Mouse (Mus musculus): ENCODE results near the gene Pex6. TPM values are rescaled to one million over a fixed set of nuclear protein-coding genes. Genes with fewer than 3 reads are reported as not detected.

Gene Pex6
- polyA plus RNA-seq (2015; fragmentation: Nextera tagmentation; extraction: Ambion mirVana) = 17.1 and 20.8 TPM in 2 replicates

DNA sequence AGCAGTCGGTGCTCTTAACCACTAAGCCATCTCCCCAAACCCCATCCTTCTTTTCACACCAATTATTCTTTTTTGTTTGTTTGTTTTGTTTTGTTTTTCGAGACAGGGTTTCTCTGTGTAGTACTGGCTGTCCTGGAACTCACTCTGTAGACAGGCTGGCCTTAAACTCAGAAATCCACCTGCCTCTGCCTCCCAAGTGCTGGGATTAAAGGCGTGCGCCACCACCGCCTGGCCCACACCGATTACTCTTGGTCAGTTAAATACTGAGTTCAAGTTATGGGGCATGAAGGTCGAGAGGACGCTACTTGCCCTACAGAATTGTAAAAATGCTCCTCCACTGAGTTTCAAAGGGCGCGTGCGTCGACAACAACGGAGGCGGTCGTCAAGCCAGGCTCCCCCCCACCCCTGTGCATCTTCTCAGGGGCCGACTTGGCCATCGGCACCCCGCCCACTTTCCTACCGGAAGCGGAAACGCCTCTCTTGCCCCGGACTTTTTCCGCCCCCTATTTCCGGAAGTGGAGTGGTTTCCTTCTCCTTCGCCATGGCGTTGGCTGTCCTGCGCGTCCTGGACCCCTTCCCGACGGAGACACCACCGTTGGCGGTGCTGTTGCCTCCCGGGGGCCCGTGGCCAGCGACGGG is at the start of gene Pex6:
Gene Pex6, plus strand, starts transcription at position 505 of the 639 bp plus-strand sequence.
- Histone ChIP-seq H3K4me1 (ENCODE audit: control insufficient read depth, insufficient read depth, low read length) (peaks cover 8% of the 10 kb centered on the region), H3K27me3 (replicated peaks; ENCODE audit: control insufficient read depth, insufficient read depth, low read length) (no peaks in the 10 kb centered on the region), H3K4me2 (ENCODE audit: low read depth, low read length) (peak within 1 kb of the TSS; percentile 71), H3K9me3 (ENCODE audit: control insufficient read depth, low read length) (no peaks in the 10 kb centered on the region), H3K36me3 (ENCODE audit: control insufficient read depth, insufficient read depth, low read length) (peaks cover 10% of the 10 kb centered on the region), H3K27ac (ENCODE audit: low read length) (peak within 1 kb of the TSS; percentile 72), H3K9ac (ENCODE audit: low read depth, low read length) (peak within 1 kb of the TSS; percentile 96), H3K4me3 (ENCODE audit: low read length) (peak within 1 kb of the TSS; percentile 91)
- 7% methylated on average over 36 of the region's 36 CpGs for WGBS
- ATAC-seq = peak; percentile 93

DNA sequence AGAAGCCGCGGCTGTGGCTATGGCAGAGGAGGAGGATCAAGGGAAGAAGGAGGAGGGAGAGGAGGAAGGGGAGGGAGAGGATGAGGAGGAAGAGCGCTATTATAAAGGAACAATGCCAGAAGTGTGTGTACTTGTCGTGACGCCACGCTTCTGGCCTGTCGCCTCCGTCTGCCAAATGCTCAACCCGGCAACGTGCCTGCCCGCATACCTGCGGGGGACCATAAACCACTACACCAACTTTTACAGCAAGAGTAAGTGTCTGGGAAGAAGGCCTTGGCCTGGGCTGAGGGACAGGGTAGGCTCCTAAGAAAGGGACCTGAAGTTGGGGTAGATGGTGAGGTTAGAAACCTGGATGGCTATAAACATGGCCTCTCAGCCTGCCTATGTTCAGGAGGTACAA is 49.3 kb upstream of the Pex6 start:
- no peaks in the 10 kb centered on the region for H3K4me1 ChIP-seq (ENCODE audit: control insufficient read depth, insufficient read depth, low read length)
- no peak overlapping the region for H3K9ac ChIP-seq (ENCODE audit: low read depth, low read length)
- 91% methylated on average over 12 of the region's 12 CpGs for WGBS
- H3K27ac ChIP-seq (ENCODE audit: low read length) = no peak overlapping the region
- H3K36me3 ChIP-seq (ENCODE audit: control insufficient read depth, insufficient read depth, low read length) = peaks cover 40% of the 10 kb centered on the region
- H3K4me3 ChIP-seq (ENCODE audit: low read length) = no peak overlapping the region
- H3K4me2 ChIP-seq (ENCODE audit: low read depth, low read length) = no peak overlapping the region
- ATAC-seq = no peak
- H3K9me3 ChIP-seq (ENCODE audit: control insufficient read depth, low read length) = no peaks in the 10 kb centered on the region
- H3K27me3 ChIP-seq (replicated peaks; ENCODE audit: control insufficient read depth, insufficient read depth, low read length) = no peaks in the 10 kb centered on the region

DNA sequence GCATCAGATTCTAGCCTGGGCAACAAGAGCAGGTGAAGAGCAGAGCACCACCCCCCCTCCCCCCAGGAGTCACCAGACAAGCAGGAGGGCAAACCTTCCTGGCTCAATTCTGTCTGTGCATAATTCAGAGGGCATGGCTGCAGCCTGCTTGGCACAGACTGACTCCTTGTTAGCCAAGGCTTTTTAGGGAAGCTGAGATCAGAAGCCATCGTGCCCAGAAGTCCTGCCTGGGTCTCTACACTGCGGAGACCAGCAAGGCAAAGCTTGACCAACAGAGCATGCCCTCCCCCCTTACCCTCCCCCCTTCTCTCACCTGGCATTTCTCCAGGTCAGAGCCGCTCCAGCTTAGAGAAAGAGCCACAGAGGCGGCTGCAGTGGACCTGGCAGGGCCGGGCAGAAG is 48.5 kb upstream of the Pex6 start:
- ATAC-seq = no peak
- 83% methylated on average over 5 of the region's 5 CpGs for WGBS

DNA sequence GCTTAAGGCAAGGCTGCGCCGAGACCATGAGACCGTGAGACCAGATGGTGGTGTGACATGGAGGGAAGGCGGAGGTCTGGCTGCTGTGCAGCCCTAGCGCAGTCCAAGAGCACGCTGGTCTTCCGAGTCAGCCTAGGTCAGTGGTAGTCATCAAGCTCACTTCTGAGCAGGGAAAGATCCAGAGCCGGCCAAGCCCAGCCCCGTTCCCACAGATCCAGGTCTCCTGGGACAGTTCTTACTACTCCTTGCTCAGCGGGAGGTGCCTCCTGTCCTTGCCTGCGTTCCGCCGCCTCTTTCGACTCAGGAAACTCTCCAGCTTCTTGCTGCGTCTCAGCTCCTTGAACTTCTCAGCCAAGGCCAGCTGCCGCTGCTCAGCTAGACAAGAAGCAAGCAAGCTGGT is 43.6 kb upstream of the Pex6 start:
- Histone ChIP-seq H3K36me3 (ENCODE audit: control insufficient read depth, insufficient read depth, low read length) (peaks cover 25% of the 10 kb centered on the region), H3K27ac (ENCODE audit: low read length) (no peak overlapping the region), H3K9ac (ENCODE audit: low read depth, low read length) (no peak overlapping the region), H3K27me3 (replicated peaks; ENCODE audit: control insufficient read depth, insufficient read depth, low read length) (no peaks in the 10 kb centered on the region), H3K9me3 (ENCODE audit: control insufficient read depth, low read length) (no peaks in the 10 kb centered on the region), H3K4me1 (ENCODE audit: control insufficient read depth, insufficient read depth, low read length) (no peaks in the 10 kb centered on the region), H3K4me3 (ENCODE audit: low read length) (no peak overlapping the region), H3K4me2 (ENCODE audit: low read depth, low read length) (no peak overlapping the region)
- ATAC-seq = no peak
- WGBS = 84% methylated on average over 16 of the region's 16 CpGs

More for the DNA sequence above, 48.5 kb upstream of the Pex6 start:
- no peaks in the 10 kb centered on the region for H3K9me3 ChIP-seq (ENCODE audit: control insufficient read depth, low read length)
- H3K27ac ChIP-seq (ENCODE audit: low read length) = no peak overlapping the region
- H3K36me3 ChIP-seq (ENCODE audit: control insufficient read depth, insufficient read depth, low read length) = peaks cover 39% of the 10 kb centered on the region
- H3K4me2 ChIP-seq (ENCODE audit: low read depth, low read length) = no peak overlapping the region
- no peaks in the 10 kb centered on the region for H3K27me3 ChIP-seq (replicated peaks; ENCODE audit: control insufficient read depth, insufficient read depth, low read length)
- H3K9ac ChIP-seq (ENCODE audit: low read depth, low read length) = no peak overlapping the region
- no peaks in the 10 kb centered on the region for H3K4me1 ChIP-seq (ENCODE audit: control insufficient read depth, insufficient read depth, low read length)
- H3K4me3 ChIP-seq (ENCODE audit: low read length) = no peak overlapping the region

DNA sequence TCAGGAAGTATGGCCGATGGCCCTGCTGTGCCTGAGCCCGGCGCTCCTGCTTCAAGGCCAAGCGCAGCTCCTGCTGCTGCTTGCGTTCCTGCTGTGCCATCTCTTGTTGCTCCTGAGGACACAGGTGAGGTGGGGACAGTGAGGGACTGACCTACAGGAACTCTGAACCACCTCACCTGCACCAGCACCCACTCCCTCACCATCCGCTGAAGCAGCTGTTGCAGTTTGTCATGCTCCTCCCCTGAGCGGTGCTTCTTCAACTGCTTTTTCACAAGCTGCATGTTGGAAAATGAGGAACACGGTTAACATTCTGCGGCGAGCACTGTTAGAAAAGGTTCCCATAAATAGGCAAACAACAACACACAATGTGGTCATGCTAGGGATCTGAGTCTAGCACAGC is 41.4 kb upstream of the Pex6 start:
- no peak for ATAC-seq
- no peaks in the 10 kb centered on the region for H3K27me3 ChIP-seq (replicated peaks; ENCODE audit: control insufficient read depth, insufficient read depth, low read length)
- H3K4me3 ChIP-seq (ENCODE audit: low read length) = no peak overlapping the region
- WGBS = 96% methylated on average over 10 of the region's 10 CpGs
- peaks cover 12% of the 10 kb centered on the region for H3K36me3 ChIP-seq (ENCODE audit: control insufficient read depth, insufficient read depth, low read length)
- no peak overlapping the region for H3K4me2 ChIP-seq (ENCODE audit: low read depth, low read length)
- H3K9me3 ChIP-seq (ENCODE audit: control insufficient read depth, low read length) = no peaks in the 10 kb centered on the region
- no peak overlapping the region for H3K27ac ChIP-seq (ENCODE audit: low read length)
- H3K4me1 ChIP-seq (ENCODE audit: control insufficient read depth, insufficient read depth, low read length) = peaks cover 5% of the 10 kb centered on the region
- H3K9ac ChIP-seq (ENCODE audit: low read depth, low read length) = no peak overlapping the region

DNA sequence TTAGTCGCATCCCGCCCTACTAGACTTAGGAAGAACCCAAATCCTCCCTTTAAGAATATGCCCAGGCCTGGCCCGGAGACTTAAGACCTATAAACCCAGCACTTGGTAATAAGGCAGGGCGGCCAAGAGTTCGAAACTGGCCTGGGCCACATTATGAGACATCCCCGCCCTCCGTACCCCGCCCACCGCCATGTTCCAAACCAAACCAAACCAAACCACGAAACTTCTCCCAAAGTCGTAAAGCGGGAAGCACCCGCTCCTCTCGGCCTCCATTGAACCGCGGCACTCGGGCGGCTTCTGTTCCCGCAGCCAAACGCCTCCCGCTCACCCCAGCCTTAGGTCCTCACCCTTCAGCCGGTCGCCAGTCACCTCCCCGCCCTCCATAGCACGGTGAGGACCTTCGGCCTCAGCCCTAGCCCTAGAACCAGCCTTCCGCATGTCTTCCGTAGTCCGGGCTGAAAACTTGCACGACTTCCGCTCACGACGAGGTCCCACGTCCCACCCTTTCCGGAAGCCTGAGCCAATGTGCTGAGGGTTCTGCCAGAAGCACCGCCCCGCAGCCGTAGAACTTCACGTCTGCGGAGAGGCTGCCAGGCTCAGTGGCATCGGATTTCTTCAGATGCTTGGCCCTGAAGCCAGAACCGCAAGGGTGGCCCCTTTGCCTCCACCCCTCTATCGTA is 37.3 kb upstream of the Pex6 start, which contains the start of gene Rrp36:
Gene Rrp36, minus strand, starts transcription at position 503 of the 680 bp plus-strand sequence.
- Histone ChIP-seq H3K27me3 (replicated peaks; ENCODE audit: control insufficient read depth, insufficient read depth, low read length) (no peaks in the 10 kb centered on the region), H3K9ac (ENCODE audit: low read depth, low read length) (peak within 1 kb of the TSS; percentile 87), H3K4me3 (ENCODE audit: low read length) (peak within 1 kb of the TSS; percentile 84), H3K9me3 (ENCODE audit: control insufficient read depth, low read length) (no peaks in the 10 kb centered on the region), H3K27ac (ENCODE audit: low read length) (peak within 1 kb of the TSS; percentile 89), H3K36me3 (ENCODE audit: control insufficient read depth, insufficient read depth, low read length) (peaks cover 15% of the 10 kb centered on the region), H3K4me1 (ENCODE audit: control insufficient read depth, insufficient read depth, low read length) (peaks cover 18% of the 10 kb centered on the region), H3K4me2 (ENCODE audit: low read depth, low read length) (peak within 1 kb of the TSS; percentile 69)
- peak; percentile 95 for ATAC-seq
- WGBS = 1% methylated on average over 43 of the region's 43 CpGs

DNA sequence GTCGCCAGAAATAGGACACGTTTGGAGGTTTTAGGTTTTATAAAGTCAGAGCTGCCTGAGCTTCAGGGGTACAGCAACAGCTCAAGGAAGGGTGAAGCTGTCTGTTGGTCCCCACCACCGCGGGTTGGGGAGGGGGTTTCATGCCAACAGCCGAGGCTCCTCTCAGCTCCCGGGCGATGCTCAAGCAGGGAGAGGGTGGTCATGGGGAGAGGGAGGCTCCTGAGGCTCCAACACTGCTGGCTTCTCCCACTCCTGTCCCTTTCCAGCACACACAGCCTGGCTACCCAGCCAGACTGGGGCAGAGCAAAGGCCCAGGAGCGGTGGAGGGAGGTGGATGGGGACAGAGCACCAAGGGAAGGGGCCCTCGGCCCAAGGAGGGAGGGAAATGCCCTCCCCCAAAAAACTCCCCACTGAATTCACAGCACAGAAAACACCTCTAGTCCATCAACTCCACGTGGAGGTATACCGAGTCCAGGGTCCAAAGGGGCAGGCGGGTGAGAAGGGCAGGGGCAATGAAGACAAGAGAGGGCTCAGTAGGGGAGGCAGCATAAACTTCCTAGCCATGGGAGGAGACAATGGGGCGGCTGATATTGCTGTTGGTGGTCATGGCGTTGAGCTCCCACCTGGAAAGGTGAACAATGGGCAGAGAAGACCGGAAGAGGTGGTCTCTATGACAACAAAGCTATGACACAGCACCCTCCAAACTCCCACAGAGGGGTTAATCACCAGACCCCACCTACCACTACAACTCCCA is 36.6 kb upstream of the Pex6 start:
- WGBS = 17% methylated on average over 15 of the region's 15 CpGs

DNA sequence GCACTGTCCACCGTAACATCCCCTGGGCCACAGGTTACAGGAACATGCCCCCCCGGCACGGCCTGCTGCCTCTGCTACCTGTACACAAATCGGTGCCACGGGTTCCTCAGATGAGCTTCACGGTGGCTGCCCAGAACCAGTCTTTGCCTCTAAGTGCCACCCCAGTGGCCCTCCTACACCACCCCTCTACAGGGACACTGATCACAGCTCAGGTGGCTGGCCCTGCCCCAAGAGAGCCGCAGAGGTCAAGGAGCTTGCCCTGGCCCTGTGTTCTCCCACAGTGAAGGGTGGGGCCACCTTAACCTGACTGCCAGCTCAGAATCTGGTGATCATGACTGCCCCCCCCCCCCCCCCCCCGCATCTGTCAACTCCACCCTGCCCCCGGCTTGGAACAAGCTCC is 32.8 kb upstream of the Pex6 start, which contains the start of gene Mea1:
Gene Mea1, plus strand, starts transcription at position 378 of the 400 bp plus-strand sequence.
- peaks cover 10% of the 10 kb centered on the region; the same call in 1 of the 2 replicates for H3K36me3 ChIP-seq (ENCODE audit: control insufficient read depth, insufficient read depth, low read length)
- WGBS = 82% methylated on average over 9 of the region's 9 CpGs
- H3K4me3 ChIP-seq (ENCODE audit: low read length) = peak within 1 kb of the TSS; percentile 74
- peak within 1 kb of the TSS; percentile 79 for H3K9ac ChIP-seq (ENCODE audit: low read depth, low read length)
- H3K27me3 ChIP-seq (replicated peaks; ENCODE audit: control insufficient read depth, insufficient read depth, low read length) = no peaks in the 10 kb centered on the region
- H3K9me3 ChIP-seq (ENCODE audit: control insufficient read depth, low read length) = no peaks in the 10 kb centered on the region
- peak within 1 kb of the TSS; percentile 23; the same call in 1 of the 2 replicates for H3K27ac ChIP-seq (ENCODE audit: low read length)
- ATAC-seq = no peak
- H3K4me2 ChIP-seq (ENCODE audit: low read depth, low read length) = peak within 1 kb of the TSS; percentile 74
- peaks cover 34% of the 10 kb centered on the region for H3K4me1 ChIP-seq (ENCODE audit: control insufficient read depth, insufficient read depth, low read length)

More for the DNA sequence above, 36.6 kb upstream of the Pex6 start:
- peak overlapping the region; percentile 89 for H3K27ac ChIP-seq (ENCODE audit: low read length)
- H3K9me3 ChIP-seq (ENCODE audit: control insufficient read depth, low read length) = no peaks in the 10 kb centered on the region
- peaks cover 10% of the 10 kb centered on the region for H3K36me3 ChIP-seq (ENCODE audit: control insufficient read depth, insufficient read depth, low read length)
- ATAC-seq = peak; percentile 43
- peaks cover 25% of the 10 kb centered on the region for H3K4me1 ChIP-seq (ENCODE audit: control insufficient read depth, insufficient read depth, low read length)
- H3K4me2 ChIP-seq (ENCODE audit: low read depth, low read length) = peak overlapping the region; percentile 69
- no peaks in the 10 kb centered on the region for H3K27me3 ChIP-seq (replicated peaks; ENCODE audit: control insufficient read depth, insufficient read depth, low read length)
- peak overlapping the region; percentile 84 for H3K4me3 ChIP-seq (ENCODE audit: low read length)
- peak overlapping the region; percentile 87 for H3K9ac ChIP-seq (ENCODE audit: low read depth, low read length)

DNA sequence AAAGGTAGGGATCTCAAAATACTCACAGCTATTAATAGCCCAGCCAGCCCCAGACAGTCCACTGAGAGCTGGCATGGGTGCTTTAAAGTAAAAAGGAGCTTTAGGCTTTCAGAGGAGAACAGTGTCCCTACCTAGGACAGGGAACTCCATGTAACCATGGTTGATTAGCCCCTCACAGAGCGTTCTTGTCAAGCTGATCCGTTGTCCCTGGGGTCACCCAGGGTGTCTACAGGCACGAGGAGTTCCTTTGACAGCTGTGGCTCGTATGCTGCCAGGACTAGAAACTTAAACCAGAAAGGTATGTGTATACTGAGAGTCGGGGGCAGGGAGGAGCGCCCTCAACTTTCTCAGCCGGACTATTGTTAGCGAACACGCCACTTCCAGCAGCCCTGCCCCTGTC is 32.4 kb upstream of the Pex6 start:
- Histone ChIP-seq H3K36me3 (ENCODE audit: control insufficient read depth, insufficient read depth, low read length) (peaks cover 13% of the 10 kb centered on the region; the same call in 1 of the 2 replicates), H3K9me3 (ENCODE audit: control insufficient read depth, low read length) (no peaks in the 10 kb centered on the region), H3K27me3 (replicated peaks; ENCODE audit: control insufficient read depth, insufficient read depth, low read length) (no peaks in the 10 kb centered on the region), H3K9ac (ENCODE audit: low read depth, low read length) (peak overlapping the region; percentile 79), H3K4me2 (ENCODE audit: low read depth, low read length) (peak overlapping the region; percentile 74), H3K27ac (ENCODE audit: low read length) (peak overlapping the region; percentile 23; the same call in 1 of the 2 replicates), H3K4me1 (ENCODE audit: control insufficient read depth, insufficient read depth, low read length) (peaks cover 34% of the 10 kb centered on the region), H3K4me3 (ENCODE audit: low read length) (peak overlapping the region; percentile 74)
- no peak for ATAC-seq
- 49% methylated on average over 9 of the region's 9 CpGs for WGBS

Data from intestine, embryonic 16.5 days (tissue).